Mouse (Mus musculus) MEL-GATA-1-ER (cell line): ENCODE measurements at regions not wholly inside any gene's neighbourhood (a gene's known extent, or its start where the extent isn't known, plus 50 kb on each side); places are given as distances from the start of the nearest gene placed in this dataset.

Experiments used
- DNase-seq: peaks from one replicate; pipeline ENCODE4 v3.0.0-alpha.2; 2012; ENCODE audit warnings: low read depth; ENCODE audit errors: extremely low read depth

DNA sequence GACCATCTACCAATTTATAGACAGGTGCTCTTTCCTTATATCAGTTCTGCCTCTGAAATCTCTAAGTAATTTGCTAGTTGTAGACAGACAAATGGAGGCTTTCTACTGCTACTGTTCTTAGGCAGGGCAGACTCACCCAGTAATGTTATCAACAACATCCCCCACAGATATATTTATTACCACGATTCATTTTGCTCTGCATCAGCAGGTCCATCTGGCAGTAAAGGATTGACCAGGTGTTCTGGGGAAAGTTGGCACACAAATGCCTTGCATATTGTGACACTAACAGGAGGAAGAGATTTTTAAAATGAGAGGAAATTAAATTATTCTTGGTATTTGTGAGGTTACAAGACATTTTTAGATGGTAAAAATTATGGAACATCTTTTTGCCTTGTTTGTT is 627.3 kb upstream of the Tmprss15 start:
- no peak for DNase-seq

DNA sequence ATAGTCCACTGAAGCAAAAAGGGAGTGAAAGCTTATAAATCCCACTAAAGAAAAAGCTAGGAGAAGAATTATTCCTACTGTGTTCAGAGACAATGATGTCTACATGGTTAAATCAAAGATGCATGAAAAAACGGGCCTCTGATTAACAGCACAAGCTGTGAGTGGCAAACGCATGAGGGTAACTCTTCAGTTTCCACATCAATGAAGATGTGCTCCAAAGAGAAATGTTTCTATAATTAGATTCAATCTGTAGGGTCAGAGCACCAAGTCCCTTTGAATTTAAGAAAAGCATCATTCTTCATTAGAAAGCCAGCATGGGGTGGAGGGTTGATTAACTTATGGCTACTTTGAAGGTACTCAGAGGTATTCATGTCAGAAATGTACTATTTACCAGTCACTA is 601.5 kb upstream of the Tmprss15 start:
- no peak for DNase-seq

DNA sequence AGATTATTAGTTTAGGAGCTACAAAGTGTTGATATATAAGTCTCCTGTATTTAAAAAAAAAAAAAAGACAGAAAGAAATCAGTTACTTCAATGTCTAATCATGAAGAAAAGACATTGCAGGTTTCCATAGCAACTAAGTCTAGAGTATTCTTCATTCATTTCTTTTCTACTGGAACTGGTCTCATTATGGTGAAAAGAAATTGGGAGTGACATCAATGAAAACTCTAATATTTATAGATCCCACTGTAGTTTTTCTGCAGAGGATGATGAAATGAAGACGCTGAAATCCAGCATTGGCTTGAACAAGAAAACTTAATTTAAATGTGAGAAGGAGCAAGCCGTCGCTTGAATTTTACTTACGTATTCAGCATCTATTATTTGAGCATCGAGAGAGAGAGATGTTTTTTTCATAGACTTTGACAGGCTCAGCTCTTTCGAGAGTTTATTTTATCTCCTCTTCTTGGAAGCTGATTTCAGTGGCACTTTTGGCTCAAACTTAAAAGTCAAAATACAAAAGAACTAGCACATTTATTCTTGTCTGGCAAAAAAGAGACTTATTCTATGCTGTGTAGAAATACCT is 560.4 kb upstream of the Tmprss15 start:
- no peak for DNase-seq

DNA sequence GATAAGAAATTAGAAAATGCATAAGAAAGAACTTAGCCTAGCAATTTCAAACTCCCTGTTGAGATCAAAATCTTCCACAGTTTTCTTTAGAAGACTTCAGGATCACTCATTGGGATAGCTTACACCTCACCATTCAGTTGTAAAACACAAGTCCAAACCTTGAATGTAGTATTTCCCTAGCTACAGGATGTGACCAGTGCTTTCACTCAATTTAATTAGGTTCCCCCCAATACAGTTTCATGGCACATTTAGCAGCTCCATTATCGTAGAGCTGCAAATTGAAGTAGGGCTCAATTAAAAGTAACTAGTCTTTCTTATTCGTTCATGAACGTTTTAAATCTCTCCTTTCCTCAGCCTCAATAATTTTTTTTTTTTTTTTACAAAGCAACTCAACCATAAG is 550.0 kb upstream of the Tmprss15 start:
- DNase-seq = no peak

DNA sequence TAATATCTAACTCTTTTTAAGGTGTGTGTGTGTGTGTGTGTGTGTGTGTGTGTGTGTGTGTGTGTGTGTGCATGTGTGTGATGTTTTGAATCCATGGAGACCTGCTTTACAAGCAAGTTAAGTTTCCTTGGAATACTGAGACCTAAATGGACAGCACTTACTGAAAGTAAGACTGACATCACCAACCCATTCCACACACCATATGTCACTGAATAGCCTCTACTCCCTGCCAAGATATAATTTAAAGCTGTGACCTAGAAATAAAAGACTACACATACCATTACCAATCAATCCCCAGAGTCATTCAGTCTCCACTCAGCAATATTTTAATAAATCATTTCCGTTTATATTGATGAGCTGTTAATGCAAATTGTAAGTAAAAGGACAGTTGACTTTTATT is 536.2 kb upstream of the Tmprss15 start:
- DNase-seq = no peak

DNA sequence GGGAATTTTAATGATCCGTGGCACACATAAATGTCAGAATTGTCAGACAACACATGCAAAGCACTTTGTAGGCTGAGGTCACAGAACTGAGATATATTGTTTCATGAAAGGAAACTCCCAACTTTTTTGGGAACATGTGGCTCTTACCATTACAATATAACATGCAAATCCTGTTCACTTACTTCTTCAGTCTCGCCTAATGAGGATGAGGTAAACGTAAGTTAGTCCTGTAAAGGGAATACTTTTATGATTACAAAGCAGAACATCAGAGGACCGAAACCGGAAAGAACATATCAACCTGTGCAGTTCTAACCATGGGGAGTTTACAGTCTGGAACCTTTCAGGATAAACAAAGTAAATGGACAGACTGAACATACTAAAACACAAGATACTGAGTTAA is 520.1 kb upstream of the Tmprss15 start:
- no peak for DNase-seq

DNA sequence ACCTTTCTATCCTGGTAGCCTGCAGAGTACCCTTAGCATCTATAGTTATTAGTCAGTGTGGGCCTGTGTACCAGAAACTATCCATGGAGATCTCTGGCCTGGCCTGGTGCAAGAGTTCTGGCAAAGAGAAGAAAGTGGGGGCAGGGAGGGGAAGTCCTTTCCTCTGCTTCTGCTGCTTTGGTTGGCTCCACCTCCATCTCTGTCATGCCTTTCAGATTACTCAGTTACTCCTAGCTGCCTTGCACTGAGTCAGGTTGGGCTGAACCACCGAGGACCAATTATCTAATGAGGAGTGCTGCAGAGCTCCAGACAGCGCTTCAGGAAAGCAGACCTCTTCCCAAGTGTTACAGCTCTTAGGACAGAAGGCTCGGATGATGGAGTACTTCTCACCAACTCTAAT is 500.0 kb upstream of the Tmprss15 start:
- DNase-seq = no peak

DNA sequence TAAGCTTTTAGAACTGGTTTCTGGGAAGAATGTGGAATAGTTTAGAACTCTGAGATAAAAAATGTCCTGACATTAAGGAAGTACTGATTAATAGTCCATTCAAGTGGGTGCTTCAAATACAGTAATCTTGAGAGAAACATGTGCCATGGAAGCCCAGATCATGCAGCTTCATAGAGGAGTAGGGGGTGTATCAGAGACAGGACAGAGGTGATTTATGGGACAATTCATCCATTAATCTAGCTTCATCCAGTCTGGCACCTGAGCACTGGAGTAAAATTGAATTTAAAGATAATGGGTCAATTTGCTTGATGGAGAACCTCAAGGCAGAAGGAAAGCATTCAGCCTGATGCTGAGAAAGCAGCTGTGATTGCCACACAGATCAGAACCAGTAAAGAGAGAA is 494.8 kb upstream of the Tmprss15 start:
- DNase-seq = no peak

DNA sequence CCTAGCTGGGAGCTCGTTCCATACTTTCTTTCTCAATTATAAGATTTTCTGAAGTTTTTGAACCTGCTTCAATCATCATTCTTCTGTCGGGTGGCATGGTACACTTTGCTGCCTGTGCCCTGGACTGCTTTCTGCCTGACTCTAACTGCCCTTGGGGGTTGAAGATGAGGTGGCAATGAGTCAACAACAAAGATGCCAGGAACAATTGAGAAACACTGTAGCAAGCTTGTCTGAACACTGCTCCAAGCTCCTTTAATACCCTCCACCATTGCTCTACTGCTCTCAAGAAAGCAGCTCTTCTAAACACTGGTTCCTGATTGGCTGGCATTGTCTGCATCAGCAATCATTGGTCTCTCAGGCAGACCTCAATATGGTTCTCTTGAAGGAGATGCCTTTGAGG is 480.0 kb upstream of the Tmprss15 start:
- DNase-seq = no peak

DNA sequence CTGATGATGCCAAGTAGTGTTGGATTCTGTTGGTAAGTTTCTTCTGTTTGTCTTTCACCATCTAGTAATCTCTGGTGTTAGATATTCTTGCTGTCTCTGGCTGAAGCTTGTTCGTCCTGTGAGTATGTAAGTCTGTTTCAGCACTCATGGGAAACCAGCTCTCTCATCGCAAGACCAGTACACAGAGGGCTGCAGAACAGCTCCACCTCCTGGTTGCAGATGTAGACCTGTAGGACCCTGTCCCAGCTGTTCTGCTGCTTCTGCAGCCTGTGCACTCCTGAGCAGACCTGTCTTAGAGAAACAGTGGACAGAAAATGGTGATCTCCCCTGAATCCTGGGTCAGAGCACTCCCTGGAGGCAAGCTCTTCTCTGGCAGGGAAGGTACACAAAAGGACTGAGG is 443.5 kb upstream of the Tmprss15 start:
- no peak for DNase-seq

DNA sequence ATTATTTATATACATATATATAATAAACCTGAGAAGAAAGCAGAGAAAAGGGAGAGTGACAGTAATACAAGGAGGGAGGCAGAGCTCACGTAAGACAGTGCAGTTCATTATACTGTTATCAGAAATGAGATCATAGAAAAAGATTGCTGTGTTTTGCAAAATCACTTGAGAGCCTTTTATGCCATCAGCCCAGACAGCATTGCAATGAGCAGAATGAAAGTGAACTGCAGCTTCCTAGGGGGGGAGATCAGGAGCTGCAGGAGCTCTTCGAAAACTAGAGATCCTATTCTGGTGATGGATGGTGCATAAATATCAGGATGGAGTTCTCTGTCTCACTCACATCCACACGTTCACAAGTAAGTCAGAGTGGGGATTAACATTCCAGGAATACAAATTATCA is 401.6 kb upstream of the Tmprss15 start:
- DNase-seq = no peak

DNA sequence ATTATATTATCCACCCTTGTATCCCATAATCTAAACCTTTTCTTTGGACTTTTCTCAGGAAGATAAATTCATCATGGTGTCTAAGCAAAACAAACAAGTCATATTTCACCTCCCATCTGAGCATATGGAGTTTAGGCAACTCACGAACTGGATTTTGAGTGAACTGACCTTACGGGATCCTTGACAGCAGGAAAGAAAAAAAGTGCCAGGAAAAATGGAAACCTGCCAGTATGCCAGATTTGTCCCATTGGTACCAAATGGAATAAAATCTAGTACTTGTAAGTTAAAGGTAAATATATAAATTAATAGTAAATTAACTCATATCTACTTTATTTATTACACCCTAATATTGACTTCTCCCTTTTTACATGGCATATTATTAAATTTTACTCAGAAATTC is 360.0 kb upstream of the Tmprss15 start:
- no peak for DNase-seq

DNA sequence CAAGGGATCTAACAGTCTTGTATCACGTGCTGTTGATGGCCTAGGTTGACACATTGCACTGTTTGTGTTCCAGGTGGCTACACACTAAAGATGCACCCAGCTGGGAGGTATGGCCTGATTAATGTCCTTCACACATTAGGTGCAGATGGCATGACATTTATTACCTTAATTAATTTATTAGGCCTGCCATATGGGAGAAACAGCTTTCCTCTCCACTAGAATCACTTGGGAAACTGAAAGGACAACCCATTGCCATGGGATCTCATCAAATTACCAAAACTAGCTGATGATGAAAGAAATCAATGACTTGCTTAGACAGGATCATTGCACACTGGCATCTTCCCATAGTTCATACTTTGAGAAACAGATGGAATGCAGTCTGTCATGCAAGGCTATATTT is 358.8 kb upstream of the Tmprss15 start:
- DNase-seq = no peak

DNA sequence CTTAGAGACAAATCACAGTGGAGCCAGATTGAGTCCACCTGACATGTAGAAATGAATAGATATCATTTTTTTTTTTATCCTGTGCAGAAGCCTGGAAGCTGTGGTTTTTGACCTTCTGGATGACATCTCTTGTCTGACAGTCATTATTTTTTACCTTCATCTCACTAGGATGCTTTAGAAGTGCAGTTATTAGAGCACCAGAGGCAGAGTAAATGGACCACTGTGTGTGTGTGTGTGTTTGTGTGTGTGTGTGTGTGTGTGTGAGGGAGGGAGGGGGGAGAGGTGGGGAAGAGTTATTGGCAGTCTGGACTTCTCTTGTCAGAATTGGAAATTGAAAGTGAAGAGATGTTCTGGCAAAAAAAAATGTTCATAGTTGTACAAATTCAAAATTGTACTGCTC is 316.5 kb upstream of the Tmprss15 start:
- DNase-seq = no peak

DNA sequence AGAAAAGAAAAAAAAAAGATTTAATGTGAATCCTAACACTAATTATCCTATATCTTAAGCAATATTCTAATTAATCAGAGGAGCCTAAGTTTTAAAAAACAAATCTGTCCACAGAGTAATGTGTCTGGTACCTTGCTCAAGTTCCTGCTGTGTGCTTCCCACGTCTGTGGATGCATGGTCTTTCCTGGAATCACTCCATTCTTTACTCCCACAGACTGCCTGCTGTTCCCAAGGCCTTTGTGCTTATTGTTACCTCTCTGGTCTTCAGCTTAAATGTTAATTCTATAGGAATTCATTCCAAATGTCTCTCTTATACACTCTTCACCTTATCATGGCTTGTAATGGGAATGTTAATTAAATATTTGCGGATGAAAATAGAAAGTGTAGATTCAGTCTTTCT is 315.3 kb upstream of the Tmprss15 start:
- DNase-seq = no peak

DNA sequence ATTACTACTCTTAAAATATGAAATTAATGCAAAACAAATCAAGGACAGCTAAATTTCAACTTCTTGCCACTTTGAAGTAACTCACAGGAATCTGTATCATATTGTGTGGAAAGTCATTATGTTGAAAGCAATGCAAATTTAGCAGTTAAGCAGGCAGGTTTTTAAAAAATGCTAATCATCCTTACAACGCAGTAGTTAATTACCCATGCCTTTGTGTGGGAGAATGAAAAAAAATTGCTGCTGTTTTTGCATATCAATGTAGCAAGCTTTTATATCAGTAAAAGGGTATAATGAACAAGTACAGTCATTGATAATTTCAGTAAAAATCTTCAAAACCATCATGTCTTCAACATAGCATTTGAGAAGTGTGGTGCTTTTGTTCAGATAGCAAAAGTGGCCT is 313.2 kb upstream of the Tmprss15 start:
- no peak for DNase-seq

DNA sequence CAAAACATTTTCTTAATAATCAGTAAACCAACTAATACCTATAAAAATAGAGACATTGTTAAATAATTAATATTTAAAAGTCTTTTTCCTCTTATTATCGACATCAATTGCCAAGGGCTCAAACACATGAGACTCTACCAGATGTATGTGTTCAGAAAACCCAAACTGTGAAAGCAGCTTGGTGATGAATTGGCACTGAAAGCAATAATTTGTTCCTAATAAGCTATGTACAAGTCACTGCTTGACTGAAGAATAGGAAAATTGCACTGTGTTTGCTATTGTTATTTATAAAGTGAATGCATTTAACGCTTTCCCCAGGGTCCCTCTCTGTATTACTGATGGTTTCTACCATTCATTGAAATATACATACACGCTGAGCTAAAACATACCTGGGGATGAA is 309.2 kb upstream of the Tmprss15 start:
- DNase-seq = no peak

DNA sequence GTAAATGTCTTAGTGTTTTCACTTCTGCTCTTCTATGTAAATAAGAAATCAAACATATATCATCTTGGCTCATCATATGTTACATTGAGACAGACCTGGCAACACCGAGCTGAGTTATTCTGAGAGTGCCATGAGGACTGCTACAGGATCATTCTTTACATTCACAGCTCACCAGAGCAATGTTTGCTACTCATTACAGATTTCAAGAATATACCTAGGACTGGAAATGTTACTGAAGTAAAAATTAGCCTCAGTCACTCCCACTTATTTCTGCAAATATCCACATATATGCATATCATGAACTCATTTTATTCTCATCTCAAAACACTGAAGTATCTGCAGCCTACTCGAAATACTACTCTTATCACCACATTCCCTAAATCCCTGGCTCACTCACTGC is 307.6 kb upstream of the Tmprss15 start:
- no peak for DNase-seq

DNA sequence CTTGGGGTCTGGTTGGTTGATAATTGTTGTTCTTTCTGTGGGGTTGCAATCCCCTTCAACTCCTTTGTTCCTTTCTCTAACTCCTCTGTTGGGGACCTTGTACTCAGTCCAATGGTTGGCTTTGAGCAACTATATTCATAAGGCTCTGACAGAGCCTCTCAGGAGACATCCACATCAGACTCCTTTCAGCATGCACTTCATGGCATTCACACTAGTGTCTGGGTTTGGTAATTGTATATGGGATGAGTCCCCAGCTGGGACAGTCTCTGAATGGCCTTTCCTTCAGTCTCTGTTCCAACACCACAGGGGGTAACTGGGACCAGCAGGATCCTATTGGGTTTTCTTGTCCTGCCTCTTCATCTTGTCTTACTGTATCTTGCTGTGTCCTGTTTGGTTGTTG is 303.5 kb upstream of the Tmprss15 start:
- no peak for DNase-seq

DNA sequence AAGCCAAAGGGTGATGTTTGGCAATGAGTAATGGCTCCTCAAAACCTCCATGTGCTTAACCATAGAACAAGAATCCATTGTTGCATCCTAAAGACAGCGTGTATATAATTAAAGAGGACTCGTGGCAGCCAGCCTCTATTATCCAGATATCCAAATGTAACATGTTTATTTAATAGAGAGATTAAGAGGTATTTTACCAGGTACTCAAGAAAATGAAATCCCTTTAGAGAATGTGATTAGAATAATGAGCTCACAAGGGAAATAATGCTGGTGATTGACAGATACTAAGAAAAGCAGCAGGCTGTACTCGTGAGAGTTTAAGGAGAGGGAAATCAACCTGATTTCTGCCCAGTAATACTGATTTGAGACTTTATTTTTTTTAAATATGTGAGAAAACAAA is 295.5 kb upstream of the Tmprss15 start:
- DNase-seq = no peak

DNA sequence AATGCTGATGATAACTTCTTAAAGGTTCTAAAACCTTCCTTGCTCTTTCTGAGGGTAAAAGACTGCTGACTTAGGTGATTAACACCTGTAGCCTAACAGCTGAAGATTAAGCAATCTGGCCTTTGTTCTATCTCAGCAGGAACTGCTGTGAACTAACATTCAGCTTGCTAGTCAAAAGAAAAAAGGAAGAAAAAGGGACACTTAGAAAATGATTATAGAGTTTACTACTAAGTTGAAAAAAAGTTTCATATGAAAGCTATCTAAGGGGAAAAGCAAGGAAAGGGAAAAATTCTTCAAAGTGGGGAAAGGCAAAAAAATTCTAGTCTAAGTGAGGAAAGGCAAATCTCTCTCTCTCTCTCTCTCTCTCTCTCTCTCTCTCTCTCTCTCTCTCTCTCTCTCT is 259.2 kb upstream of the Tmprss15 start:
- DNase-seq = no peak

DNA sequence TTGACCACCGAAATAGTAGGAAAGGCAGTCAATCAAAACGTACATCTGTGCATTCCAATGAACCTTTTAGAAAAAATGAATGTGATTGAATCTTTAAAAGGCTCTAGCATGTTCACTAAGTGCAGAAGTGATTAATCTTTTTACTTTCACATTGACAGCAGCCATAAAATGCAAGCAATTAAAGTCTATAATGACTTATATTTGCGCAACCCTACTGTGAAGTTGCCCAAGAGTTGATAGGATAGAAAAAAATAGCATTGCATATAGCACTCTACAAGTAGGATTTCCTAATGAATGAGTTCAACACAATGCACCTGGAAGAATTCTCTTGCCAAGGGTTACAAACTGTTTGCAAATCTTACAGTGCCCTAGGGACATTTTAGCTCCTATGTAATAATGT is 251.6 kb upstream of the Tmprss15 start:
- no peak for DNase-seq

DNA sequence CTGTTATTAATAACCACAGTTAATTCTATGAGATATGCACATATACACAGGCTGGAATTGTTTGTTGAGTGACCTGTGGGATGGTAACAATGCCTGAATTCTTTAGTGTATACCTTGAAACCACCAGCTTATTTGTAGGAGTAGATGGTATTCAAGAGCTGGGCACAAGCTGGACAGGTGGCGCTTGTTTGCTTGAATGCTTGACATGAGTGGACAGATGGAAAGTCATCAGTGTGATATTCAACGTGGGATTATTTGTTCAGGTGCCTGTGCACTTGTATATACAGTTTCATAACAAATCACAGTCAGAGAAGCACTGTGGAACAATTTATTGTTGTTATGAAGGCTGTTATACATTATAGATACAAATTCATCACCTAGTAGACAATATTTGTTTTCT is 245.5 kb upstream of the Tmprss15 start:
- DNase-seq = no peak

DNA sequence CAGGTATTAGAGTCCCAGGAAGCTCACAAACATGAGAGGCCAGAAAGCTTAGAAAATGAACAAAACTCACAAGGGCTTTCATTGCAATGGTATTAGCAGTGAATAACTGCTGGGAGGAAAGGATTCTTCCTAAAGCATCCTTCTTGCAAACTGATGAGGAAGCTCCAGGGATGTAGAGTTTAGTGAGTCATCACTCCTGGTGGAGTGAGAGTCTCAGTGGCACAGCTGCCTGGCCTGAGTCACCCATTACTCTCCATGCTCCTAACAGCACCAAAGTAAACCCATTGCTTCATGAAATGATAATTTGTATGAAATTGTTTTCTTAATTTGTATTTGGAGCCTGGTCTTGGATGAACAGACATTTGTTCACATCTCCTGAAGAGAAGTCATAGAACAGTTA is 245.1 kb upstream of the Tmprss15 start:
- DNase-seq = no peak
